7 mouse cellular contexts compared by ENCODE assay signal in the genomic region with DNA sequence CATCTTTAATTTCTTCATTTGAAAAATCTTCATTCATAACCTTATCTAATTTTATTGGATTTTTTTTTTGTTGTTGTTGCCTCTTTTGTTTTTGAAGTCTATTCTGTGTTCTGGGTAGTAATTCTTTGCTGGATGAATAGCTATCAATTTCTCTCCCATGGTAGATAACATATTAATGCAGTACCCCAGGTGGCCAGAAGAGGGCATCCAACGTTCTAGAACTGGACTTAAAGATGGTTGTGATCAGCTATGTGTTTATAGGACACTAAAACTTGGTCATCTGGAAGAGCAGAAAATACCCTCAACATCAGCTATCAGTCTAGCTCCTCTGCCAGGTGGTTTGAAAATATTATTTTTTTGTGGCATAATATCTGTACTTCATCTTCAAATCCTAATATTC.
A peak's percentile ranks its signal among the peaks of the same experiment; 100 is the strongest.
DNase-seq lines count a peak whose midpoint lies in the region; ATAC-seq and TF ChIP-seq lines count a peak whose summit lies in the region.
"Not testable (repeated sequence)": the region's sequence is repeated elsewhere in the genome, so short reads cannot be mapped to it uniquely, and the experiment has no call there.

No protein-coding gene starts in this region.

- H3K9me3 ChIP-seq in E14TG2a.4 (ENCODE audit: low read length), result peaks cover 51% of the 10 kb centered on the region
- H3K9me3 ChIP-seq in kidney, postnatal 0 days (replicated peaks; ENCODE audit: low read length), result peaks cover 14% of the 10 kb centered on the region; the same call in 1 of the 2 replicates
- not testable (repeated sequence) for H3K9me3 ChIP-seq in liver, embryonic 14.5 days (ENCODE audit: control insufficient read depth, low read length)

- not testable (repeated sequence) for TF ChIP-seq EP300 in liver, embryonic 14.5 days (IDR thresholded peaks at IDR 0.05; ENCODE audit: low read depth)

- peak; percentile 75 for DNase-seq in NIH3T3 (ENCODE audit: low read depth)
- peak; percentile 24 to 27 for DNase-seq in cerebellum, postnatal 10 days
- DNase-seq in heart, adult 11 months, result peak; percentile 57
- DNase-seq in kidney, postnatal 0 days (ENCODE audit: low spot score); liver, embryonic 14.5 days (ENCODE audit: low read depth in 3 of 3, low spot score in 3 of 3): not testable (repeated sequence)

- H3K4me1 ChIP-seq in E14TG2a.4 (replicated peaks; ENCODE audit: low read depth, low read length); kidney, postnatal 0 days (replicated peaks; ENCODE audit: insufficient read depth, low read length); liver, embryonic 14.5 days (replicated peaks; ENCODE audit: control insufficient read depth in 2 of 2, insufficient read depth in 2 of 2, low read length in 1 of 2): not testable (repeated sequence)

- H3K27ac ChIP-seq in kidney, postnatal 0 days; liver, embryonic 14.5 days: not testable (repeated sequence)

- not testable (repeated sequence) for H3K4me2 ChIP-seq in kidney, postnatal 0 days (ENCODE audit: low read length); liver, embryonic 14.5 days (ENCODE audit: low read depth)

- 3% methylated on average over 1 of the region's 1 CpGs for WGBS in kidney, postnatal 0 days
- 1% methylated on average over 1 of the region's 1 CpGs for WGBS in liver, embryonic 14.5 days (ENCODE audit: insufficient replicate concordance)

- H3K9ac ChIP-seq in kidney, postnatal 0 days (ENCODE audit: low read depth, low read length); liver, embryonic 14.5 days (replicated peaks): not testable (repeated sequence)

- not testable (repeated sequence) for H3K36me3 ChIP-seq in E14TG2a.4 (ENCODE audit: insufficient read depth, low read length); kidney, postnatal 0 days (ENCODE audit: insufficient read depth, low read length); liver, embryonic 14.5 days (replicated peaks; ENCODE audit: control insufficient read depth, insufficient read depth, low read depth)

- ATAC-seq in kidney, postnatal 0 days (replicated peaks; ENCODE audit: low FRiP score, low read depth); liver, embryonic 14.5 days (ENCODE audit: insufficient read depth): not testable (repeated sequence)
- ATAC-seq in megakaryocyte-erythroid progenitor cell, adult 5-6 weeks (replicated peaks; ENCODE audit: low FRiP score, low TSS enrichment, poor library complexity, severe bottlenecking), result peak; percentile 56; the same call in 1 of the 2 replicates

- H3K4me3 ChIP-seq in E14TG2a.4 (replicated peaks; ENCODE audit: low read length); kidney, postnatal 0 days (replicated peaks; ENCODE audit: low read depth, low read length); liver, embryonic 14.5 days (ENCODE audit: insufficient read depth in 1 of 2, low read depth in 2 of 2, low read length in 2 of 2): not testable (repeated sequence)

- not testable (repeated sequence) for H3K27me3 ChIP-seq in E14TG2a.4 (ENCODE audit: insufficient read depth, low read length); kidney, postnatal 0 days (ENCODE audit: insufficient read depth, low read length); liver, embryonic 14.5 days (ENCODE audit: control insufficient read depth, insufficient read depth, low read length)

- TF ChIP-seq CTCF in E14TG2a.4 (conservative IDR thresholded peaks at IDR 0.05; ENCODE audit: low read length), result peak; percentile 83
- TF ChIP-seq CTCF in kidney, postnatal 0 days (IDR thresholded peaks at IDR 0.05; ENCODE audit: low read depth), result peak; percentile 44
- peak; percentile 50; the same call in 1 of the 2 replicates for TF ChIP-seq CTCF in liver, embryonic 14.5 days (IDR thresholded peaks at IDR 0.05; ENCODE audit: low read depth)
